Mouse (Mus musculus): ENCODE results near the gene Vmn2r37. TPM values are rescaled to one million over a fixed set of nuclear protein-coding genes. Genes with fewer than 3 reads are reported as not detected.
"Not testable (repeated sequence)": the region's sequence is repeated elsewhere in the genome, so short reads cannot be mapped to it uniquely, and the experiment has no call there.

Vmn2r37 gene
- polyA plus RNA-seq (2012; rRNA removed) = not detected in 2 replicates

DNA sequence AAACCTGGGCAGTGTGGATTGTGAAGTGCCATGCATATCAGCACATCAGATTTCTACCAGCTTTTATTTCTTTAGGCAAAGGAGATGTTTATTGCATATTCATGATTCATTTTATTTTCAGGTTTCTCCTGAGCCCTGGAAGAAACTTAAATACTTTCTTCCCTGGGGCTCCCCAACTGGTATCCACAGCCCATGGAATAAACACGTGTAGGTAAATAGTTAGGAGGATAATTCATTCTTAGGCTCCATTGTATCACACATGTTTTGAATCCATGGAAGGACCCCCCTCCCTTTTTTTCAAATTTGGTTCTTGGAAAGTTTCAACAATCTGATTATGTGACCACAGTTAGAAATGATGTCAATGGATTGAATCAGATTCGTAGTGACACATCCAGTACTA, at the start of gene Vmn2r37:
Gene Vmn2r37, minus strand, starts transcription at position 101 of the 400 bp plus-strand sequence.
- not testable (repeated sequence) for H3K27ac ChIP-seq (ENCODE audit: insufficient read depth, low read length); H3K27me3 ChIP-seq (ENCODE audit: control insufficient read depth, insufficient read depth, low read length); H3K36me3 ChIP-seq (ENCODE audit: control insufficient read depth, insufficient read depth, low read length); H3K4me1 ChIP-seq (ENCODE audit: control insufficient read depth, insufficient read depth, insufficient read length); DNase-seq (ENCODE audit: low read depth in 1 of 2, low spot score in 2 of 2); H3K4me3 ChIP-seq (ENCODE audit: extremely low read depth, insufficient read depth, insufficient read length)
- WGBS = 60% methylated on average over 2 of the region's 2 CpGs

Other genes with a start within 250 kb of the Vmn2r37 start
- not detected in 2 replicates for gene Vmn2r39, start 192.9 kb downstream of the Vmn2r37 start, polyA plus RNA-seq (2012; rRNA removed)
- not detected in 2 replicates for gene Vmn2r38, start 125.8 kb downstream of the Vmn2r37 start, polyA plus RNA-seq (2012; rRNA removed)